Mouse (Mus musculus) heart, embryonic 14.5 days (tissue): ENCODE results near the gene Gm16181. TPM values are rescaled to one million over a fixed set of nuclear protein-coding genes. Genes with fewer than 3 reads are reported as not detected.

ENCODE experiments used
- ATAC-seq: fragments of 200-750 bp; cut with Nextera tagmentation; 2 replicates; pipeline ENCODE4 v1.8.0; 2017; ENCODE audit warnings: low read depth, moderate TSS enrichment; ENCODE audit not compliant: insufficient number of reproducible peaks, insufficient read depth, low FRiP score
- H3K27ac ChIP-seq, 2 experiments: fragments of 200-500 bp in 1 of 2; fragments of 300-500 bp in 1 of 2; sonication (generic) in 1 of 2; replicated peaks in 1 of 2; 2 replicates each; pipeline ENCODE4 v1.5.1; 2012 to 2014; ENCODE audit warnings: low read depth in 2 of 2, low read length in 2 of 2, control low read depth in 1 of 2, mild to moderate bottlenecking in 1 of 2, mixed read lengths in 1 of 2; ENCODE audit not compliant: control insufficient read depth in 1 of 2, insufficient read depth in 1 of 2
- H3K27me3 ChIP-seq: fragments of 300-500 bp; sonication (generic); 2 replicates; pipeline ENCODE4 v1.6.1; 2014; ENCODE audit warnings: mild to moderate bottlenecking, low read length, control low read depth; ENCODE audit not compliant: control insufficient read depth, insufficient read depth
- H3K36me3 ChIP-seq: fragments of 300-500 bp; sonication (generic); 2 replicates; pipeline ENCODE4 v1.6.1; 2014; ENCODE audit warnings: mild to moderate bottlenecking, control low read depth, low read length, mixed read lengths; ENCODE audit not compliant: control insufficient read depth, insufficient read depth
- H3K4me1 ChIP-seq, 2 experiments: fragments of 200-500 bp in 1 of 2; fragments of 300-500 bp in 1 of 2; sonication (generic) in 1 of 2; 2 replicates each; pipeline ENCODE4 v1.6.1; 2012 to 2014; ENCODE audit warnings: low read length in 2 of 2, control low read depth in 1 of 2, mixed read lengths in 1 of 2; ENCODE audit not compliant: control insufficient read depth in 2 of 2, insufficient read depth in 2 of 2
- H3K4me2 ChIP-seq: fragments of 300-500 bp; sonication (generic); 2 replicates; pipeline ENCODE4 v1.6.1; 2014; ENCODE audit warnings: mild to moderate bottlenecking, low read length
- H3K4me3 ChIP-seq, 2 experiments: fragments of 200-500 bp in 1 of 2; fragments of 300-500 bp in 1 of 2; sonication (generic) in 1 of 2; 2 replicates each; pipeline ENCODE4 v1.5.1; 2012 to 2014; ENCODE audit warnings: low read length in 2 of 2, mild to moderate bottlenecking in 2 of 2, control low read depth in 1 of 2, low read depth in 1 of 2, moderate library complexity in 1 of 2; ENCODE audit not compliant: control insufficient read depth in 1 of 2, insufficient read depth in 1 of 2
- H3K9ac ChIP-seq: fragments of 300-500 bp; sonication (generic); 2 replicates; pipeline ENCODE4 v1.6.1; 2014; ENCODE audit warnings: mild to moderate bottlenecking, low read length
- H3K9me3 ChIP-seq: fragments of 300-500 bp; sonication (generic); 2 replicates; pipeline ENCODE4 v1.6.1; 2016; ENCODE audit warnings: low read length, control low read depth; ENCODE audit not compliant: control insufficient read depth
- WGBS: fragments of 180-500 bp; shearing (Covaris S2); extraction: QIAGEN DNeasy Blood & Tissue Kit; methylation state at CpG from one replicate; pipeline ENCODE4 v1.1.7; 2014; 5-methylcytosine and 5-hydroxymethylcytosine counted together
- polyA plus RNA-seq: library from polyadenylated mRNA; unstranded; fragments of >200 nt; fragmentation: Nextera tagmentation; extraction: Ambion mirVana; gene quantifications from 2 replicates; pipeline ENCODE4 v1.2.1, GENCODE M21; 2014

Gm16181 gene
- polyA plus RNA-seq, 1 experiment from 2014 or later = not detected

- Histone ChIP-seq H3K4me2 (peak overlapping the region; percentile 64; the same call in 1 of the 2 replicates), H3K4me3 (no peak overlapping the region), H3K9me3 (no peaks in the 10 kb centered on the region), H3K36me3 (peaks cover 6% of the 10 kb centered on the region), H3K9ac (no peak overlapping the region), H3K4me1 (no peaks in the 10 kb centered on the region; a peak in 1 of 4 replicates), H3K27me3 (peaks cover 17% of the 10 kb centered on the region), H3K27ac (no peak overlapping the region)
- no peak for ATAC-seq
- WGBS = 55% methylated on average over 11 of the region's 14 CpGs
Measured at GRCm38 (mm10) chr17:35258492-35259478, 38.2 kb downstream of the Gm16181 start.

DNA sequence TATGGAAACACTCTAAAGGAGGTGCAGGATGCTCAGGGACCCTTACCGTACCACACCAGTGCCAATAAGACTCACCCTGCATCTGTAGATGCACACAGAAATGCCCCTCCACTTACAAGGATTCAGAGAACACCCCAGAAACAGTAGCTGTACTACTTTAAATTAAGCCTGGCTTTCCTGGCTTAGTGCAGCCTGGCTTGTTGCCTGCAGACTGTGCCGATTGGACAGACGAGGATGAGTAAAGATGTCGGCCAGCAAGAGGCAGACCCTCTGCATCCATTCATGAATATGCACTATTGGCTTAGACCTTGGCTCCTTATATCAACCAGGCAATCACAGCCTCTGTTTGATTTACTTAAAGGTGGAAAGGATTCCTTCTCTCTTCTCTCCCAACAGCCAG, 39.0 kb downstream of the Gm16181 start:
- WGBS = 72% methylated on average over 4 of the region's 4 CpGs
- Histone ChIP-seq H3K9me3 (no peaks in the 10 kb centered on the region), H3K4me1 (no peaks in the 10 kb centered on the region; a peak in 1 of 4 replicates), H3K4me3 (no peak overlapping the region), H3K36me3 (no peaks in the 10 kb centered on the region), H3K27ac (no peak overlapping the region), H3K27me3 (peaks cover 20% of the 10 kb centered on the region), H3K9ac (no peak overlapping the region), H3K4me2 (no peak overlapping the region)
- no peak for ATAC-seq

DNA sequence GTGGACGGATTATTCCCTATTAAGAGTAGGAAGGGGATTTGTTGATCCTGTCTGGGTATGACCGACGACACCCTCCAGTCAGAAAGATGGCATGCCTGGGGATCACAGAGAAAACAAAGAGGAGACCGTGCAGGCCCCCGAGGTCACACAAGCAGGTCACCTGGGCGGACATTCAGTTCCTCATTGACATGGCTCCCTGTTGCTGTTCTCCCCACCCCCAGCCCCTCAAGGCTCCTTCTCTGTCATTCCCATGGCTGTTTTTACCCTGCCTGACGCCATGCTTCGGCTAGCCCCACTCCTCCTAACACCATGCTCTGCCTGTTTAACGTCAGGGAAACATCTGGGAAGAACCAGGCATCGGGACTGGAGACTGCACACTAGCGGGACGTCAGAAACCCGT, 41.0 kb downstream of the Gm16181 start:
- Histone ChIP-seq H3K4me2 (no peak overlapping the region), H3K27ac (no peak overlapping the region), H3K4me1 (no peaks in the 10 kb centered on the region; a peak in 1 of 4 replicates), H3K9me3 (no peaks in the 10 kb centered on the region), H3K27me3 (peaks cover 24% of the 10 kb centered on the region), H3K36me3 (no peaks in the 10 kb centered on the region), H3K4me3 (no peak overlapping the region), H3K9ac (no peak overlapping the region)
- no peak for ATAC-seq
- 65% methylated on average over 13 of the region's 13 CpGs for WGBS

DNA sequence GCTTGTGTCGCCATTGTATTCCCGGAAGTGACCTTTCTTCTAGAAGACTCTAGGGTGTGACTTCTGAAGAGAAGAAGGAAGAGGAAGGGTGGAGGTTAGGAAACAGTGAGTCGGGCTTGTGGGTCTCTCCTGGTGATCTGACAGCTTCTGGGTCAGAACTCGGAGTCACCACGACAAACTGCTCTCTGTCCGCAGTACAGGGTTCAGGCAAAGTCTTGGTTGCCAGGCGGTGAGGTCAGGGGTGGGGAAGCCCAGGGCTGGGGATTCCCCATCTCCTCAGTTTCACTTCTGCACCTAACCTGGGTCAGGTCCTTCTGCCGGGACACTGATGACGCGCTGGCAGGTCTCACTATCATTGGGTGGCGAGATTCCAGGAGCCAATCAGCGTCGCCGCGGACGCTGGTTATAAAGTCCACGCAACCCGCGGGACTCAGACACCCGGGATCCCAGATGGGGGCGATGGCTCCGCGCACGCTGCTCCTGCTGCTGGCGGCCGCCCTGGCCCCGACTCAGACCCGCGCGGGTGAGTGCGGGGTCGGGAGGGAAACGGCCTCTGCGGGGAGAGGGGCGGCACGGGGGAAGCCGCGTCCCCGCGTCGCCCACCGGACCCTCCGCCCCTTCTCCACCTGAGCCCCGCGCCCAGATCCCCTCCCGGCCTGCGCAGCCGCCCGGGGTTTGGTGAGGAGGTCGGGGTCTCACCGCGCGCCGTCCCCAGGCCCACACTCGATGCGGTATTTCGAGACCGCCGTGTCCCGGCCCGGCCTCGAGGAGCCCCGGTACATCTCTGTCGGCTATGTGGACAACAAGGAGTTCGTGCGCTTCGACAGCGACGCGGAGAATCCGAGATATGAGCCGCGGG, 42.3 kb downstream of the Gm16181 start, which contains the start of gene H2-D1:
TSS of gene H2-D1 (plus strand) at position 67 of the 859 bp plus-strand sequence.
- no peaks in the 10 kb centered on the region; a peak in 1 of 4 replicates for H3K4me1 ChIP-seq
- peak within 1 kb of the TSS; percentile 99 for H3K4me2 ChIP-seq
- H3K27ac ChIP-seq = no peak within 1 kb of the TSS
- peak; percentile 79 for ATAC-seq
- H3K9me3 ChIP-seq = no peaks in the 10 kb centered on the region
- peak within 1 kb of the TSS; percentile 65 to 72 for H3K4me3 ChIP-seq
- no peaks in the 10 kb centered on the region for H3K36me3 ChIP-seq
- H3K27me3 ChIP-seq = peaks cover 24% of the 10 kb centered on the region
- under 1% methylated on average over 60 of the region's 73 CpGs for WGBS
- H3K9ac ChIP-seq = peak within 1 kb of the TSS; percentile 71

DNA sequence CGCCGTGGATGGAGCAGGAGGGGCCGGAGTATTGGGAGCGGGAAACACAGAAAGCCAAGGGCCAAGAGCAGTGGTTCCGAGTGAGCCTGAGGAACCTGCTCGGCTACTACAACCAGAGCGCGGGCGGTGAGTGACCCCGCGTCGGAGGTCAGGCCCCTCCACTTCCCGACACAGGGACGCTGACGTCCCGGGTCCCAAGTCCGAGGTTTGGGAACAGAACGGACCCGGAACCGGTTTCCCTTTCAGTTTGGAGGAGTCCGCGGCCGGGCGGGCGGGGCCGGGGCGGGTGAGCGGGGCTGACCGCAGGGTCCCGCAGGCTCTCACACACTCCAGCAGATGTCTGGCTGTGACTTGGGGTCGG, 42.9 kb downstream of the Gm16181 start:
- ATAC-seq = no peak
- Histone ChIP-seq H3K27me3 (peaks cover 24% of the 10 kb centered on the region), H3K4me2 (peak overlapping the region; percentile 99), H3K4me1 (no peaks in the 10 kb centered on the region), H3K9me3 (no peaks in the 10 kb centered on the region), H3K36me3 (no peaks in the 10 kb centered on the region), H3K4me3 (peak overlapping the region; percentile 65 to 72), H3K27ac (no peak overlapping the region), H3K9ac (peak overlapping the region; percentile 71)
- 3% methylated on average over 26 of the region's 31 CpGs for WGBS

DNA sequence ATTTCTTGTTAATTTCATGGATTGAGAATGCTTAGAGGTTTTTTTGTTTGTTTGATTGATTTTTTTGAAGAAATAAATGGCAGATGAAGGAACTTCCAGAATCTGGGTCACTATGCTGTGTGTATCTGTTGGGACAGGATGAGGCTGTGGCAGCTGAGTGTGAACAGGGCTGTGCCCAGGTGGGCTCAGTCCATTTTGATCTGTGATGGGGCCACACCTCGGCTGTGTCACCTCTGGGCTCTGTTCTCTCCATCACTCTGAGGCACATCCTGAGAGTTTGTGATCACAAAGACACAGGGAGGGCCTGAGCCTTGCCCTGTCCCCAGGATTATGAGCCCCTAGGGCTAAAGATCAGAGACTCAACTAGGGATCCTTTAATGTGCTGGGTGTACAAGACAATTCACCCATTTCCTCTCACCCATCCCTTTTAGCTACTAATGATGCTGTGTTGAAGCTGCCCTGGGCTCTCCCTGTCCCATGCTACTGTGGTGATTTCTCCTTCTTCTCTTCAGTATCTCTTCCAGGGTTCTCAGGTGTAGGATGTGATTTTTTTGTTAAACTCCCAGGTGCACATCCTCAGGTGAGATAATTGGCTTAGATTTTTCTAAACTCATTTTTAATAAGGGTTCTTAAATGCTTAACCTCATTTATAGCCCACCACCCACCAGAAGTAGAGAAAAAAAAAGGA, 46.9 kb downstream of the Gm16181 start:
- H3K4me3 ChIP-seq = no peak overlapping the region
- H3K9ac ChIP-seq = no peak overlapping the region
- no peaks in the 10 kb centered on the region for H3K9me3 ChIP-seq
- no peak overlapping the region for H3K27ac ChIP-seq
- no peaks in the 10 kb centered on the region for H3K36me3 ChIP-seq
- H3K4me2 ChIP-seq = no peak overlapping the region
- H3K27me3 ChIP-seq = peaks cover 7% of the 10 kb centered on the region; the same call in 1 of the 2 replicates
- WGBS = 40% methylated on average over 1 of the region's 1 CpGs
- H3K4me1 ChIP-seq = no peaks in the 10 kb centered on the region
- no peak for ATAC-seq
